Mouse (Mus musculus) midbrain, embryonic 15.5 days (tissue): ENCODE measurements around the gene Tmem174. TPM values are rescaled to one million over a fixed set of nuclear protein-coding genes. Genes with fewer than 3 reads are reported as not detected.
A peak's percentile ranks its signal among the peaks of the same experiment; 100 is the strongest.

Experiments used
- ATAC-seq: fragments of 200-750 bp; cut with Nextera tagmentation; replicated peaks from 2 replicates; pipeline ENCODE4 v1.8.0; 2017; ENCODE audit warnings: moderate TSS enrichment
- H3K27ac ChIP-seq: fragments of 300-500 bp; sonication (generic); 2 replicates; pipeline ENCODE4 v1.5.1; 2015; ENCODE audit warnings: mild to moderate bottlenecking, inconsistent platforms
- H3K27me3 ChIP-seq: fragments of 300-500 bp; sonication (generic); replicated peaks from 2 replicates; pipeline ENCODE4 v1.6.1; 2015; ENCODE audit warnings: inconsistent platforms
- H3K36me3 ChIP-seq: fragments of 300-500 bp; sonication (generic); replicated peaks from 2 replicates; pipeline ENCODE4 v1.6.1; 2015; ENCODE audit warnings: inconsistent platforms
- H3K4me1 ChIP-seq: fragments of 300-500 bp; sonication (generic); 2 replicates; pipeline ENCODE4 v1.6.1; 2015; ENCODE audit warnings: inconsistent platforms
- H3K4me2 ChIP-seq: fragments of 300-500 bp; sonication (generic); 2 replicates; pipeline ENCODE4 v1.6.1; 2015; ENCODE audit warnings: inconsistent platforms, mild to moderate bottlenecking, moderate library complexity
- H3K4me3 ChIP-seq: fragments of 300-500 bp; sonication (generic); 2 replicates; pipeline ENCODE4 v1.5.1; 2015; ENCODE audit warnings: mild to moderate bottlenecking, inconsistent platforms
- H3K9ac ChIP-seq: fragments of 300-500 bp; sonication (generic); 2 replicates; pipeline ENCODE4 v1.6.1; 2015; ENCODE audit warnings: mild to moderate bottlenecking, inconsistent platforms
- H3K9me3 ChIP-seq: fragments of 300-500 bp; sonication (generic); 2 replicates; pipeline ENCODE4 v1.6.1; 2016; ENCODE audit warnings: inconsistent platforms
- WGBS: fragments of 180-500 bp; shearing (Covaris S2); methylation state at CpG from one replicate; pipeline ENCODE4 v1.1.7; 2015; ENCODE audit warnings: mixed read lengths; 5-methylcytosine and 5-hydroxymethylcytosine counted together
- polyA plus RNA-seq: library from polyadenylated mRNA; unstranded; fragments of >200 nt; fragmentation: Nextera tagmentation; extraction: Ambion mirVana; gene quantifications from 2 replicates; pipeline ENCODE4 v1.2.1, GENCODE M21; 2015

Tmem174 gene
- polyA plus RNA-seq, 1 experiment from 2014 or later = not detected

GRCm38 (mm10) chr13:98588951-98589501 lies 48.2 kb downstream of the Tmem174 start:
- H3K4me3 ChIP-seq = peak overlapping the region; percentile 46
- peaks cover 20% of the 10 kb centered on the region for H3K4me1 ChIP-seq
- H3K27ac ChIP-seq = no peak overlapping the region
- no peaks in the 10 kb centered on the region for H3K9me3 ChIP-seq
- peak overlapping the region; percentile 40; the same call in 1 of the 2 replicates for H3K9ac ChIP-seq
- peak; percentile 84 for ATAC-seq
- 2% methylated on average over 35 of the region's 35 CpGs for WGBS
- H3K36me3 ChIP-seq = no peaks in the 10 kb centered on the region
- peak overlapping the region; percentile 87 for H3K4me2 ChIP-seq
- peaks cover 70% of the 10 kb centered on the region for H3K27me3 ChIP-seq

DNA sequence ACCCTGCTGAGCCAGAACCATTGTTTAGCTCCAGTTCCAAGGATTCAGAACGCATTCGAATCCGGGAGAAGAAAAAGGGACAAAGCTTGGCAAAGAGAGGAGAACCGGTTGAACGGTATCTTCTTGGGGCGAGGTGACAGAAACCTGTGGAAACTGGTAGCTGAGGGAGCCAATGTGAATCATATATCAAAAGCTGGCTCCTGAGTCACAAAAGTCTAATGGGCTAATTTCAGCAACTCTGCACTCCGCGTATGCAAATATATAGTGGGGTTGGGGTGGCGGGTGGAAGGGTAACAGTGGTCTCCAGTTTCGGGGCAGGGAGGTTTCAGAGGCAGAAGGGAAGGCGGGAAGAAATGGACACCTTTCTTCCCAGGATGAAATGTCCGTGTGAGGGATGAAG lies 48.7 kb downstream of the Tmem174 start:
- peaks cover 74% of the 10 kb centered on the region for H3K27me3 ChIP-seq
- no peaks in the 10 kb centered on the region for H3K9me3 ChIP-seq
- H3K9ac ChIP-seq = peak overlapping the region; percentile 40; the same call in 1 of the 2 replicates
- no peak for ATAC-seq
- H3K4me1 ChIP-seq = peaks cover 20% of the 10 kb centered on the region
- peak overlapping the region; percentile 87 for H3K4me2 ChIP-seq
- H3K4me3 ChIP-seq = peak overlapping the region; percentile 46
- 2% methylated on average over 12 of the region's 12 CpGs for WGBS
- no peaks in the 10 kb centered on the region for H3K36me3 ChIP-seq
- H3K27ac ChIP-seq = no peak overlapping the region

- Histone ChIP-seq H3K9me3 (no peaks in the 10 kb centered on the region), H3K9ac (no peak overlapping the region), H3K27ac (no peak overlapping the region), H3K4me2 (peak overlapping the region; percentile 13; the same call in 1 of the 2 replicates), H3K27me3 (peaks cover 75% of the 10 kb centered on the region), H3K4me3 (no peak overlapping the region), H3K36me3 (no peaks in the 10 kb centered on the region), H3K4me1 (peaks cover 20% of the 10 kb centered on the region)
- ATAC-seq = peak; percentile 53; the same call in 1 of the 2 replicates
- WGBS = 3% methylated on average over 14 of the region's 14 CpGs
These were observed 49.6 kb downstream of the Tmem174 start for GRCm38 (mm10) chr13:98587639-98588038.

DNA sequence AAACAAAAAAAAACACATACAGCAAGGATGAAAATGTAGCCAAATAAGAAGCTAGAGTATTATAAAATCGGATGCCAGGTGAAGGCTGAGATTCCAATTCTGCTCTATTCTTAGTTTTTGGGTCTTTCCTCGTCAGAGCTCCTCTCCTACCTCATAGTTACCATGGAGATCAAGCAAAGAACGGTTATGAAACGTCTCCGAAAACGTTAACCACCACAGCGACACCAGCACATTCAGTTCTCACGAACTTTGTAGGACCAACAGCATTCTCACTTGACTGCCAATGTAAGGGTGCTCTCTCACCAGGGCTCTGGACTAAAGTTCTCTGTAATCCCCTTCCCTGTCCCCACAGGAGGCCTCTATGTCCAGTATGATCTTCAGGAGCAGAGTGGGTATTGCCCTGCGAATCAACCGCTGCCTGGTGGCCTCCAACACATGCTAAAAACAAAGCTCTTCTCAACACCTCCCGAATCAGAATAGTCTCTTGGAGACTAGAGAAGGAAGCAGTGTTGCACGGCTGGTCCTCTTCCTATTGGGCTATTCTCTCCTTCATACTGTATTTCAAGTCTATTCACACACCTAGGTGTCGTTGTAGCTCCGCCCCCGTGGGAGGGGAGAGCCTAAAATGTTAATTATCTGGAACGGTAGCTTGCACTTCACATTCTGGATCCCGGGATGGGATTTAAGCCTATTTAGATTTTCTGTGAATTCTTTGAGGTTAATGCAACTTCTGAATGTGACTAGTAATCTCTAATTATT lies 50.2 kb downstream of the Tmem174 start:
- no peak overlapping the region for H3K9ac ChIP-seq
- 24% methylated on average over 17 of the region's 17 CpGs for WGBS
- H3K27ac ChIP-seq = no peak overlapping the region
- H3K4me3 ChIP-seq = no peak overlapping the region
- no peak for ATAC-seq
- H3K36me3 ChIP-seq = no peaks in the 10 kb centered on the region
- no peaks in the 10 kb centered on the region for H3K9me3 ChIP-seq
- H3K27me3 ChIP-seq = peaks cover 76% of the 10 kb centered on the region
- H3K4me2 ChIP-seq = peak overlapping the region; percentile 13; the same call in 1 of the 2 replicates
- H3K4me1 ChIP-seq = peaks cover 20% of the 10 kb centered on the region

Other genes starting within 250 kb of the Tmem174 start
- 0.56 and 1.1 TPM in 2 replicates for gene Gm10320, start 145.4 kb downstream of the Tmem174 start, polyA plus RNA-seq
- gene Tmem171, start 57.4 kb upstream of the Tmem174 start, polyA plus RNA-seq = not detected in 2 replicates
- 24.4 and 26.1 TPM in 2 replicates for gene Fcho2, start 178.0 kb upstream of the Tmem174 start, polyA plus RNA-seq